Mouse (Mus musculus) intestine, embryonic 14.5 days (tissue): ENCODE measurements around the gene Gm44579. TPM values are rescaled to one million over a fixed set of nuclear protein-coding genes. Genes with fewer than 3 reads are reported as not detected.

Source experiments
- ATAC-seq: fragments of 200-750 bp; cut with Nextera tagmentation; replicated peaks from 2 replicates; pipeline ENCODE4 v1.8.0; 2017; ENCODE audit warnings: low read depth, moderate number of reproducible peaks, moderate TSS enrichment, moderate library complexity; ENCODE audit not compliant: low FRiP score, low TSS enrichment
- DNase-seq: peaks from one replicate; pipeline ENCODE4 v3.0.0-alpha.2; 2018; ENCODE audit warnings: low spot score
- H3K27ac ChIP-seq: fragments of 300-500 bp; sonication (generic); 2 replicates; pipeline ENCODE4 v1.5.1; 2014; ENCODE audit warnings: low read depth, mild to moderate bottlenecking, control low read depth
- H3K27me3 ChIP-seq: fragments of 300-500 bp; sonication (generic); replicated peaks from 2 replicates; pipeline ENCODE4 v1.6.1; 2014; ENCODE audit warnings: low read length, control low read depth; ENCODE audit not compliant: control insufficient read depth, insufficient read depth
- H3K36me3 ChIP-seq: fragments of 300-500 bp; sonication (generic); 2 replicates; pipeline ENCODE4 v1.6.1; 2014; ENCODE audit warnings: low read length, control low read depth; ENCODE audit not compliant: control insufficient read depth, insufficient read depth
- H3K4me1 ChIP-seq: fragments of 300-500 bp; sonication (generic); replicated peaks from 2 replicates; pipeline ENCODE4 v1.6.1; 2014; ENCODE audit warnings: low read length, control low read depth, mixed read lengths; ENCODE audit not compliant: control insufficient read depth, insufficient read depth
- H3K4me2 ChIP-seq: fragments of 300-500 bp; sonication (generic); 2 replicates; pipeline ENCODE4 v1.6.1; 2014; ENCODE audit warnings: low read length
- H3K4me3 ChIP-seq: fragments of 300-500 bp; sonication (generic); 2 replicates; pipeline ENCODE4 v1.5.1; 2014; ENCODE audit warnings: low read depth, low read length, control low read depth, mixed read lengths
- H3K9ac ChIP-seq: fragments of 300-500 bp; sonication (generic); 2 replicates; pipeline ENCODE4 v1.6.1; 2014; ENCODE audit warnings: mild to moderate bottlenecking, low read length
- H3K9me3 ChIP-seq: fragments of 300-500 bp; sonication (generic); 2 replicates; pipeline ENCODE4 v1.6.1; 2016; ENCODE audit warnings: low read length, control low read depth; ENCODE audit not compliant: control insufficient read depth
- WGBS: fragments of 180-500 bp; shearing (Covaris S2); extraction: QIAGEN DNeasy Blood & Tissue Kit; methylation state at CpG from one replicate; pipeline ENCODE4 v1.1.7; 2014; 5-methylcytosine and 5-hydroxymethylcytosine counted together
- polyA plus RNA-seq: library from polyadenylated mRNA; unstranded; fragments of >200 nt; fragmentation: Nextera tagmentation; extraction: Ambion mirVana; gene quantifications from 2 replicates; pipeline ENCODE4 v1.2.1, GENCODE M21; 2014

The Gm44579 gene
- polyA plus RNA-seq, 1 experiment from 2014 or later: not detected

DNA sequence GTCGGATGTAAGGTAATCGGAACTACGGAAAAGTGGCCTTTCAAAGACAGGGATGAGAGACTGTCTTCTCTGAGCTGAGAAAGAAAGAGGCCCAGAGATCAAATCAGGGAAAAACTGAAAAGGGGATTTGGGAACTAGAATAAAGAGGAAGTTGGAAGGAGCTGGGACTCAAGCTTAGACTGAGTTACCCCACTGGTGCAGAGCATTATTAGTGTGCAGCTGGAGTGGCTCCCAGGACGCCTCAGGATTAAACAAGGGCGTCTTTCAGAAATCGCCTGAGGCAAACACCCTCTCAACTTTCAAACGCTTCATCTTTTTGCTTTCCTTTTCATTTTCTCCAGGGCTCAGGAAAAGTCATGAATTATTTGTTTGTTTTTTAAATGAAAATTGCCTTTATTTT is 67.9 kb downstream of the Gm44579 start:
- no peaks in the 10 kb centered on the region for H3K27me3 ChIP-seq
- no peak overlapping the region for H3K4me3 ChIP-seq
- H3K4me1 ChIP-seq: no peaks in the 10 kb centered on the region
- no peaks in the 10 kb centered on the region for H3K36me3 ChIP-seq
- H3K4me2 ChIP-seq: no peak overlapping the region
- DNase-seq (no peak), ATAC-seq (no peak)
- no peak overlapping the region for H3K27ac ChIP-seq
- H3K9ac ChIP-seq: no peak overlapping the region
- H3K9me3 ChIP-seq: no peaks in the 10 kb centered on the region
- WGBS: 71% methylated on average over 7 of the region's 7 CpGs

DNA sequence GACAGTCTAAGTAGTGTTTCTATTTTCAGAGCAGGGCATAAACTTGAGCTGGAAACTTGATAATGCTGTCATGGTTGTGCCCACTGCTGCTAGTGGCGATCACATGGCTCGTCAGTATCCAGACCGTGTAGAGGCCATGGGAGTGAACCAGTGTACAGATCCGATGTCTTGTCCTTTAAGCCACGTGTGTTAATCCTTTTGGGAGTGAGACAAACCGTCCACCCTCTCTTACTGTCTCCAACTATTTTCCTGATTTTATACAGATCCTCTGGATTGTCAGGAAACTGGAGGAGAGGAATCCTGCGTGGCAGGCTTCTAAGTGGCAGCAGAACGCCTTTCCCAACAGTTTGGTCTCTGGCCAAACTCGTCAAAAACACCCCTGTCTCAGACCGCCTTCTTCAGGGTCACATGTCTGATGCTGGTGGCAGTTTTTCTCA is 71.6 kb downstream of the Gm44579 start:
- H3K4me1 ChIP-seq: peaks cover 6% of the 10 kb centered on the region; the same call in 1 of the 2 replicates
- H3K4me3 ChIP-seq: no peak overlapping the region
- DNase-seq (no peak), ATAC-seq (no peak)
- 70% methylated on average over 10 of the region's 10 CpGs for WGBS
- H3K4me2 ChIP-seq: no peak overlapping the region
- H3K27ac ChIP-seq: no peak overlapping the region
- H3K9ac ChIP-seq: no peak overlapping the region
- H3K36me3 ChIP-seq: no peaks in the 10 kb centered on the region
- H3K27me3 ChIP-seq: no peaks in the 10 kb centered on the region
- no peaks in the 10 kb centered on the region for H3K9me3 ChIP-seq

DNA sequence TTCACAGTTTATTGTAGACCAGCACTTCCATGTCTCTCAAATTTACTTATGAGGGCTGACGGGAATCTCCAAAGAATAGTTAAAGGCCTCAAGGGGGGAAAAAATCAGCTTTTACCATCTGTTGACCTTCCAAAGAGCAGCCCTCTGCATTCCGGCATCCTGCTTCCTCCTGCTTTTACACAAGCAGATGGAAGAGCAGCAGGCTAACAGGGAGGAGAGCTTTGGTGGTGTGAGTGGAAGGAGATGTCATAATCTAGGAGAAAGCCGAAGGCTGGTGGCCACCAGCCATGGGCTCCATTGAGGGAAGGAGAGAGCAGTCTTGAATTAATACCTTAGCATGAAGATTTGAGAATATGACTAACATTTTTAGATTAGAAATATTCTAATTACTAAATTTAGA is 72.4 kb downstream of the Gm44579 start:
- WGBS: 74% methylated on average over 3 of the region's 3 CpGs
- Histone ChIP-seq H3K4me2 (no peak overlapping the region), H3K9me3 (no peaks in the 10 kb centered on the region), H3K36me3 (no peaks in the 10 kb centered on the region), H3K4me3 (no peak overlapping the region), H3K9ac (no peak overlapping the region), H3K27me3 (no peaks in the 10 kb centered on the region), H3K4me1 (peaks cover 6% of the 10 kb centered on the region; the same call in 1 of the 2 replicates), H3K27ac (no peak overlapping the region)
- ATAC-seq: no peak
- no peak for DNase-seq

DNA sequence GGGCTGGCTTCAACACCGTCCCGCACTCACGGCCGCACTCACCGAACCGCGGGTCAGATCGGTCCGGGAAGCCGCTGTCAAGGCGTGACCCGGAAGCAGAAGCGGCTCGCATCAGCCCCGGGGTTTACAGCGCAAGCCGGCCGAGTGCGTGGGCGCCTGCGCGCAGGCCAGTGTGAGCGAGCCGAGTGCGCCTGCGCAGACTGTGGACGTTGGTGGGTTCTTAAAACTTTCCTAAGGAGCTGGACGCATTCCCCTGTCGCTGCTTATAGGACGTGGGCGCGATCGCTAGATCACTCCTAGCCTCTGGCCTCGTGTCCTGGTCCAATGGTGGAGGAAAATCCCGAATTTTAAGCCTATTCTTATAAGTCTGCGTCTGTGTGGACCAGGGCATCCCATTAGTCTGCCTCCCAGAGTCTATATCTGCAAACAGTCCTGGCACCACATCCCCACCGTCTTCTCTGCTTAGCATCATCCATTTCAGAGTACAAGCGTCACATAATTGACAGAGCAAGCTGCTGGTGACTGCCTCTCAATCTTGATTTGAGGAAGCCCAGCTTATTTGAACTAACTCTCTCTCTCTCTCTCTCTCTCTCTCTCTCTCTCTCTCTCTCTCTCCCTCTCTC is 75.1 kb downstream of the Gm44579 start:
- Histone ChIP-seq H3K9me3 (no peaks in the 10 kb centered on the region), H3K4me1 (peaks cover 6% of the 10 kb centered on the region; the same call in 1 of the 2 replicates)
- WGBS: under 1% methylated on average over 38 of the region's 38 CpGs

DNA sequence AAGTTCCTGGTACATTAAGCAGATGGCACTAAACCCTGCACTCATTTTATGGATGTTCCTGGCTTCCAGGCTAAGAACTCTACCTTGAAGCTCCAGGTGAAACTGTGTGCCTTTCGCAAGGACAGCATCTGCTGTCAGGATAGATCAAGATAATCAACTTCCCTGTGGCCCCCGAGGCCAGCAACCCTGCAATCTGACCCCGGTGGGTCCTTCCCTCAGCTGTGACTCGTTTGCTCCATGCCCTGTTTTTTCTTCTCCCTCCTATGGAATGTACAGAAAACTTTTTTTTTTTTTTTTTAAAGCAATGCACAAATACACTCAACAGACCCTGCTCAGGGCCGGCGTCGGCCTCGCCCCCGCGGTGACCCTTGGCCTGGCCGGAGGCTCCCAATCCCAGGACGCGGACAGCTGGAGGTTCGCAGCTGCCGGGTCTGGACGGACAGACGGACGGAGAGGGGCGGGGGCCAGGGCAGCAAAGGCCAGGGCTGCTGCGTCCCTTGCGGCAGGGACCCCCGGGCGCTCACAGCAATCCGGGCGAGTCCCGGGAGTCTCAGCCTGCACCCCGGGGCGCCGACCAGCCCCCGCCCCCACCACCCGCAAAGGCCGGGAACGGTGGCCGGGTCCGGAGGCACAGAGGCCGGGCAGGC is 75.8 kb downstream of the Gm44579 start:
- Histone ChIP-seq H3K9ac (peak overlapping the region; percentile 69), H3K27me3 (no peaks in the 10 kb centered on the region), H3K27ac (peak overlapping the region; percentile 2), H3K36me3 (peaks cover 25% of the 10 kb centered on the region), H3K4me3 (peak overlapping the region; percentile 90), H3K9me3 (no peaks in the 10 kb centered on the region), H3K4me2 (peak overlapping the region; percentile 82), H3K4me1 (peaks cover 6% of the 10 kb centered on the region; the same call in 1 of the 2 replicates)
- ATAC-seq: no peak; the same call in none of the 2 replicates
- under 1% methylated on average over 30 of the region's 36 CpGs for WGBS
- peak; percentile 56 for DNase-seq

More for the DNA sequence above, 75.1 kb downstream of the Gm44579 start:
- DNase-seq: peak; percentile 91
- peaks cover 19% of the 10 kb centered on the region for H3K36me3 ChIP-seq
- H3K4me2 ChIP-seq: peak overlapping the region; percentile 82
- peak; percentile 96 for ATAC-seq
- H3K4me3 ChIP-seq: peak overlapping the region; percentile 90
- no peaks in the 10 kb centered on the region for H3K27me3 ChIP-seq
- peak overlapping the region; percentile 16; the same call in 1 of the 2 replicates for H3K27ac ChIP-seq
- peak overlapping the region; percentile 69 for H3K9ac ChIP-seq

DNA sequence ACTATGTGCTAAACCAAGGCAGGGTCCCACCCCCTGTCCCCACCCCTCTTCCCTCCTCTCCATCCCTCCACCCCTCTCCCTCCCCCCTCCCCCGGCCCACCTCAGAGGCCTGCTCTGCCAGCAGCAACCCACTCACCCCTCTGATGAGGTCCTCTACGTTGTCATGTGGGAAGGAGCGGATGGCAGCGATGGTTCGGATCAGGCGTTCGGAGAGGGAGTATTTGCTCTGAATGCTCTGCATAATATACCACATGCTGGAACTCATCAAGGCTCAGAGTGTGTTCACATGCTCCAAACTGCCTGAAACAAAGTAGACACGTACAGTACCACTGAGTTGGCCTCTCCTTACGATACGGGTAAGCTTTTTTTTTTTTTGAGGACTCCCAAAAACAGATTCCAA is 78.3 kb downstream of the Gm44579 start:
- no peaks in the 10 kb centered on the region for H3K9me3 ChIP-seq
- DNase-seq (no peak), ATAC-seq (no peak)
- H3K27ac ChIP-seq: no peak overlapping the region
- no peak overlapping the region for H3K4me3 ChIP-seq
- peaks cover 43% of the 10 kb centered on the region for H3K36me3 ChIP-seq
- no peaks in the 10 kb centered on the region for H3K27me3 ChIP-seq
- H3K4me2 ChIP-seq: no peak overlapping the region
- no peak overlapping the region for H3K9ac ChIP-seq
- 86% methylated on average over 10 of the region's 10 CpGs for WGBS
- peaks cover 6% of the 10 kb centered on the region; the same call in 1 of the 2 replicates for H3K4me1 ChIP-seq

DNA sequence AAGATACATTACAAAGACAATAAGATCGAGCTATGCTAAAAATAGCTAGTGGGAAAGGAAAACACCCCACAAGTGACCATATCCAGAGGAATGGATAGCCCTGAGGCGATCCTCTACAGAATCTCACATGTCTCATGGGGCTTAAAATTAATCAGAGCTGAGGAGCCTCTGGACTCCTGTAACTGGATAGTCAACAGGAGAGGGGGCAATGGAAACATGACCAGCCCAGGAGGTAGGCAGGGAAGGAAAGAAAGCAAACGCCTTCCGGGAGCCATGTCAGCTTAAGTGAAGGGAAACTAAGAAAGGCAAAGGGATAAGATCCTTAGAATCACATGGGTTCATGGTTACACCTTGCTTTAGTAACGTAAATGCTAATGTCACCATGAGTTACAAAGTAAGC is 80.0 kb downstream of the Gm44579 start:
- no peak overlapping the region for H3K4me2 ChIP-seq
- peaks cover 6% of the 10 kb centered on the region; the same call in 1 of the 2 replicates for H3K4me1 ChIP-seq
- H3K9ac ChIP-seq: no peak overlapping the region
- 89% methylated on average over 5 of the region's 5 CpGs for WGBS
- no peak for ATAC-seq
- no peak for DNase-seq
- no peak overlapping the region for H3K4me3 ChIP-seq
- H3K9me3 ChIP-seq: no peaks in the 10 kb centered on the region
- no peak overlapping the region for H3K27ac ChIP-seq
- H3K27me3 ChIP-seq: no peaks in the 10 kb centered on the region
- peaks cover 59% of the 10 kb centered on the region for H3K36me3 ChIP-seq

DNA sequence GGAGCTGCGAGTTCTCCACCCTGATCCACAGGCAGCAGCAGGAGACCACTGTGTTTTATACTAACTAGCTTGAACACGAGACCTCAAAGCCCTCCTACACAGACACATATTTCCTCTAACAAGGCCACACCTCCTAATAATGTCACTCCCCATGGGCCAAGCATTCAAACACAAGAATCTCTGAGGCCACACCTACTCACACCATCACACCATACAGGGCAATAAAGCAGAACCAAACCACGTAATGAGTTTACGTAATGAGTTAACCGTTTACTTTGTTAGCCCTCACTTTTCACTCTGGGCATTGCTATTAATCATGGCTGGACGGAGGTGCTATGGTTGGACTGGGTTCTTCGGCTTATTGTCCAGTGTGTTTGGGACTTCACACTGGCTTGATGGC is 81.0 kb downstream of the Gm44579 start:
- peaks cover 69% of the 10 kb centered on the region for H3K36me3 ChIP-seq
- ATAC-seq: peak; percentile 76; the same call in 1 of the 2 replicates
- WGBS: 58% methylated on average over 7 of the region's 7 CpGs

More for the DNA sequence above, 81.0 kb downstream of the Gm44579 start:
- H3K4me3 ChIP-seq: no peak overlapping the region
- DNase-seq: no peak
- H3K4me1 ChIP-seq: peaks cover 5% of the 10 kb centered on the region; the same call in 1 of the 2 replicates
- H3K9me3 ChIP-seq: no peaks in the 10 kb centered on the region
- no peak overlapping the region for H3K9ac ChIP-seq
- no peak overlapping the region for H3K27ac ChIP-seq
- no peaks in the 10 kb centered on the region for H3K27me3 ChIP-seq
- no peak overlapping the region for H3K4me2 ChIP-seq
